Mouse (Mus musculus): ENCODE results near the gene H2al1i. TPM values are rescaled to one million over a fixed set of nuclear protein-coding genes. Genes with fewer than 3 reads are reported as not detected.
"Not testable (repeated sequence)": the region's sequence is repeated elsewhere in the genome, so short reads cannot be mapped to it uniquely, and the experiment has no call there.

Gene H2al1i
- not detected for total RNA-seq (2021)
- long read RNA-seq, result 0 reads

GRCm38 (mm10) chrX:11324359-11324758, at the start of gene H2al1i:
H2al1i (plus strand) TSS chrX:11324659.
- not testable (repeated sequence) for DNase-seq (ENCODE audit: low spot score in 2 of 2)

DNA sequence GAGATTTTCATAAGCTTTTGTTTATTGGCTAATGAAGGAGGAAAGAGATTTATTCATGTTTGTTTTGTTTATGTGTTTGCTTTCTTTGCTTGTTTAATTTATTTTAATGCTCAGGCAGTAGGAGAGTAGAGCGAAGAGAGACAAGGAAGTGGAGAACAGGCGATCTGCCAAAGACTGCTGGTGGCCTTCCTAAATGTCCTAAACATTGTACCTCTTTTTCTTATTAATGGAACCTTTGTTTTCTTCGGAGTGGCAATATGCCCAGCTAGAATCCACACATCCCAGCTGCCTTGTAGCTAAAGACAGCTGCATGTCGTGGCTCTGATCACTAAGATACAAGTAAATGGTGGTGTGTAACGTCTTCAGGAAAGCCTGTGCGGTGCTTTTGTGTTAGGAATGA, 47.4 kb upstream of the H2al1i start:
- DNase-seq (ENCODE audit: low spot score in 2 of 2), result no peak

DNA sequence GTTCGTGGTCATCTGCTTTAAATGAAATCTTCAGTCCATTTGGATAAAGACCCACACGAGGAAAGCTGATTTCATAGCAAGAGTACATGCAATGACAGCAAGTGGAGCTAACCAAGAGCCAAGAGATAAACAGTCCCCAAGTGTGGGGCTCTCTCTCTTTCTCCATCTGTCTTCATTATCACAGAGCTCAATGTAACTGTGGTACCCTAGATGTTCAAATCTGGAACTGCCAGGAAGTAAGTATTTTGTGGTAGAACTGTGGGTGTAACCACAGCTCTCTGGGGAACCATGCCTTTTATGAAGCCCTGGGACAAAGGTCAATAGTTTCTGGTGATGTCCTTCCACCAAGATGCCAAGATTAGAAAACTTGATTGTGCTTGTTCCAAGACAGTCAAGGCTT, 43.7 kb upstream of the H2al1i start:
- no peak for DNase-seq (ENCODE audit: low spot score in 2 of 2)

DNA sequence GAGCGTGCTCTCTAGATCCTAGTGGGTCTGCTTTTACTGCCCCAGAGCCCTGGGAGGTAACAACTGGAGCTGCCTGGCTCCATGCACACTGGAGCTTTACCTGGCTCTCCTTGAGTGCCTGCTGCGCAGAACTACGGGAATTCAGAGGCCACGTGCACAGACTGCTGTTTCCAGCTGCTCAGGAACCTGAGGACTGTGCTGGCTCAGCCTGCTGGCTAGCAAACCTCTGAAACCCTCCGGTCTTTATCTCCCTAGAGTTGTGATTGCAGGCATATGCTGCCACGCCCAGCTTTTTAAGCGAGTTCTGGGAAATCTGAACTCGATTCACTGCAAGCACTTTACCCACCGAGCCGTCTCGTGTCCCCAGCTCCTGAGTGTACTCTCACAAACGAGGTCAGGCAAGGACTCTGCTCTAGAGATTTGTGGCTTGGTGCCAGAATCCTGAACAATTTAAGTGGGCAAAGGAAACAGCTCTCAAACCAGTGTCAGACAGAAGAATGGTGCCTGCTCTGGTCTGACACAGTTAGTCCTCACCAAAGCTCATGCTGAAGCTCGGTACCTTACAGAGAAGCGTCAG, 36.1 kb upstream of the H2al1i start:
- DNase-seq (ENCODE audit: low spot score in 2 of 2), result no peak

- DNase-seq (ENCODE audit: low spot score in 2 of 2), result no peak
Observed at GRCm38 (mm10) chrX:11289244-11289643, 35.2 kb upstream of the H2al1i start.

DNA sequence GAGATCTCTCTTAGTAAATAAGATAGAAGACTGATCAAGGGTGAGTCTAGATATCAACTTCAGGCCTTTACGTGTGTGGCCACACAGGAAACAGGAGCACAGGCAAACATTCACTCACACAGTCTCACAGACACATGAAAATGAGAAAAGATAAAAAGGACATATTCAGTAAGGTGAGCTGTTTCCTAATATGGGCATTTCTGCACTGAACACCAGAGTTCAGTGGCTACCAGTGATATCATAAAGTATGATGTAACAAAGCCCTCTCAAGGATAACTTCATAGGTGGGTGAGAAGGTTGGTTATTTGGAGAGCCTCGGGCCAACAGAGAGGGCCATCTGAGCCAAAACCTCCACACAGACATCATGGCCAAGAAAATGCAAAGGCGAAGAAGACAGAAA, 25.5 kb upstream of the H2al1i start, which contains the start of gene H2al1a:
TSS of gene H2al1a (plus strand) at position 301 of the 400 bp plus-strand sequence.
- DNase-seq (ENCODE audit: low spot score in 2 of 2), result not testable (repeated sequence)

- DNase-seq (ENCODE audit: low spot score in 2 of 2), result not testable (repeated sequence)
Observed at GRCm38 (mm10) chrX:11302132-11302531, 22.3 kb upstream of the H2al1i start, which contains the start of gene H2al1b. H2al1b (plus strand) TSS chrX:11302432.

- not testable (repeated sequence) for DNase-seq (ENCODE audit: low spot score in 2 of 2)
Observed at GRCm38 (mm10) chrX:11305355-11305754, 19.1 kb upstream of the H2al1i start, which contains the start of gene H2al1c. H2al1c (plus strand) TSS chrX:11305655.

DNA sequence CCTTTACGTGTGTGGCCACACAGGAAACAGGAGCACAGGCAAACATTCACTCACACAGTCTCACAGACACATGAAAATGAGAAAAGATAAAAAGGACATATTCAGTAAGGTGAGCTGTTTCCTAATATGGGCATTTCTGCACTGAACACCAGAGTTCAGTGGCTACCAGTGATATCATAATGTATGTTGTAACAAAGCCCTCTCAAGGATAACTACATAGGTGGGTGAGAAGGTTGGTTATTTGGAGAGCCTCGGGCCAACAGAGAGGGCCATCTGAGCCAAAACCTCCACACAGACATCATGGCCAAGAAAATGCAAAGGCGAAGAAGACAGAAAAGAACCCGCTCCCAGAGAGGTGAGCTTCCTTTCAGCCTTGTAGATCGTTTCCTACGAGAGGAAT, 15.9 kb upstream of the H2al1i start, which contains the start of gene H2al1d:
TSS of gene H2al1d (plus strand) at position 301 of the 400 bp plus-strand sequence.
- DNase-seq (ENCODE audit: low spot score in 2 of 2), result not testable (repeated sequence)

- DNase-seq (ENCODE audit: low spot score in 2 of 2), result not testable (repeated sequence)
Observed at GRCm38 (mm10) chrX:11311634-11312033, 12.8 kb upstream of the H2al1i start, which contains the start of gene H2al1e. H2al1e (plus strand) TSS chrX:11311934.

- DNase-seq (ENCODE audit: low spot score in 2 of 2), result not testable (repeated sequence)
Observed at GRCm38 (mm10) chrX:11314858-11315257, 9.6 kb upstream of the H2al1i start, which contains the start of gene H2al1f. H2al1f (plus strand) TSS chrX:11315158.

GRCm38 (mm10) chrX:11317956-11318355, 6.5 kb upstream of the H2al1i start, which contains the start of gene H2al1g:
H2al1g (plus strand) TSS chrX:11318256.
- not testable (repeated sequence) for DNase-seq (ENCODE audit: low spot score in 2 of 2)

DNA sequence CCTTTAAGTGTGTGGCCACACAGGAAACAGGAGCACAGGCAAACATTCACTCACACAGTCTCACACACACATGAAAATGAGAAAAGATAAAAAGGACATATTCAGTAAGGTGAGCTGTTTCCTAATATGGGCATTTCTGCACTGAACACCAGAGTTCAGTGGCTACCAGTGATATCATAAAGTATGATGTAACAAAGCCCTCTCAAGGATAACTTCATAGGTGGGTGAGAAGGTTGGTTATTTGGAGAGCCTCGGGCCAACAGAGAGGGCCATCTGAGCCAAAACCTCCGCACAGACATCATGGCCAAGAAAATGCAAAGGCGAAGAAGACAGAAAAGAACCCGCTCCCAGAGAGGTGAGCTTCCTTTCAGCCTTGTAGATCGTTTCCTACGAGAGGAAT, 3.3 kb upstream of the H2al1i start, which contains the start of gene H2al1h:
TSS of gene H2al1h (plus strand) at position 301 of the 400 bp plus-strand sequence.
- not testable (repeated sequence) for DNase-seq (ENCODE audit: low spot score in 2 of 2)

GRCm38 (mm10) chrX:11327522-11327921, 3.1 kb downstream of the H2al1i start, which contains the start of gene H2al1j:
H2al1j (plus strand) TSS chrX:11327822.
- DNase-seq (ENCODE audit: low spot score in 2 of 2), result not testable (repeated sequence)

- peak; percentile 10 to 18 for DNase-seq (ENCODE audit: low spot score in 2 of 2)
Observed at GRCm38 (mm10) chrX:11345762-11346161, 21.3 kb downstream of the H2al1i start.

- no peak for DNase-seq (ENCODE audit: low spot score in 2 of 2)
Observed at GRCm38 (mm10) chrX:11346756-11347155, 22.3 kb downstream of the H2al1i start.

DNA sequence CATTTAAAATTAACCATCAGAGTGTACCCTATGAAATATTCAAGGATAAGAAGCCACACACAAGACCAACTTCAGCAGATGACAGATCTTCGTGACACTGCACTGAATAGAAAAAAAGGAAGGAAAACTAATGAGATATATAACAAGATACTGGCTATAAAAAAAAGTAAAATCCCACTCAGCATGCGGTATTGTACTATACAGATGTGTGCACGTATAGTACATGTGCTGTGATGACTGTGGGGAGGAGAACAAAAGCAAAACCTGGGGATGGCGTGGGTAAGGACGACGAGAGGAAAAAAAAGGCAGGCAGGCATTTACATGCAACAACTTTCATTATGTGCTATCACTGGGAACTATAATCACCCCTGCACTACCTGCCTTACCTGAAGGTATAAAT, 36.4 kb downstream of the H2al1i start:
- DNase-seq (ENCODE audit: low spot score in 2 of 2), result no peak

GRCm38 (mm10) chrX:11361261-11361660, 36.8 kb downstream of the H2al1i start:
- DNase-seq (ENCODE audit: low spot score in 2 of 2), result no peak

DNA sequence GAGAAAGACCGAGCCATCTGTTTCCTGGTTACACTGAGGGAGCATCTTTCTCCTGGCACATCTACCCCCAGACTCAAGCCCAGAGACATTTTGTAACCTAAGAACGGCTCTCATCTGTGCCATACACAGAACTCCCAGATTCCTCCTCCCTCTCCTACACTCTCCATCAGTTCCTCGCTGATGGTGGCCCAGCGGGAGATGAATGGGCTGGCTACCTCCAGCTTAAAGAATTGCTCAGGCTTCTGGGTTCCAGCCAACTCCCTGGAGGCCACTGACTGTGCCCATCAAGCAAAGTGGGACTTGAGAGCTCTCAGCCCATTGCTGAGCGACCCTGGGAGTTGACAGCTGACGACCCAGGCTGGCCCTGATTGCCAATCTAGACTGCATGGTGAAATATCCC, 39.4 kb downstream of the H2al1i start:
- DNase-seq (ENCODE audit: low spot score in 2 of 2), result no peak

GRCm38 (mm10) chrX:11365151-11365550, 40.7 kb downstream of the H2al1i start:
- DNase-seq (ENCODE audit: low spot score in 2 of 2), result no peak
